Mouse (Mus musculus) forebrain, postnatal 0 days (tissue): ENCODE data around the gene Hip1r. TPM values are rescaled to one million over a fixed set of nuclear protein-coding genes. Genes with fewer than 3 reads are reported as not detected.
"Not testable (repeated sequence)": the region's sequence is repeated elsewhere in the genome, so short reads cannot be mapped to it uniquely, and the experiment has no call there.

ENCODE experiments used
- ATAC-seq: fragments of 200-750 bp; cut with Nextera tagmentation; 2 replicates; pipeline ENCODE4 v1.8.0; 2017; ENCODE audit warnings: mild to moderate bottlenecking, moderate library complexity
- DNase-seq: peaks from one replicate; pipeline ENCODE4 v3.0.0-alpha.2; 2015
- H3K27ac ChIP-seq: fragments of 300-500 bp; sonication (generic); 2 replicates; pipeline ENCODE4 v1.5.1; 2014; ENCODE audit warnings: low read depth, mild to moderate bottlenecking, antibody characterized with exemption, low read length, moderate library complexity, mixed read lengths
- H3K27me3 ChIP-seq: fragments of 300-500 bp; sonication (generic); 2 replicates; pipeline ENCODE4 v1.6.1; 2014; ENCODE audit warnings: mild to moderate bottlenecking, low read length, mixed read lengths; ENCODE audit not compliant: insufficient read depth
- H3K36me3 ChIP-seq: fragments of 300-500 bp; sonication (generic); 2 replicates; pipeline ENCODE4 v1.6.1; 2014; ENCODE audit warnings: mild to moderate bottlenecking, moderate library complexity; ENCODE audit not compliant: insufficient read depth
- H3K4me1 ChIP-seq: fragments of 300-500 bp; sonication (generic); 2 replicates; pipeline ENCODE4 v1.6.1; 2014; ENCODE audit warnings: antibody characterized with exemption; ENCODE audit not compliant: insufficient read depth
- H3K4me2 ChIP-seq: fragments of 300-500 bp; sonication (generic); 2 replicates; pipeline ENCODE4 v1.6.1; 2014; ENCODE audit warnings: low read depth, mild to moderate bottlenecking, moderate library complexity
- H3K4me3 ChIP-seq: fragments of 300-500 bp; sonication (generic); 2 replicates; pipeline ENCODE4 v1.5.1; 2014; ENCODE audit warnings: low read depth, low read length, mixed read lengths
- H3K9ac ChIP-seq: fragments of 300-500 bp; sonication (generic); 2 replicates; pipeline ENCODE4 v1.6.1; 2014; ENCODE audit warnings: mild to moderate bottlenecking
- H3K9me3 ChIP-seq: fragments of 300-500 bp; sonication (generic); 2 replicates; pipeline ENCODE4 v1.6.1; 2016; ENCODE audit warnings: low read length
- CTCF ChIP-seq: sonication (generic); IDR thresholded peaks from 2 replicates; pipeline ENCODE4 v1.5.1; 2016; ENCODE audit warnings: antibody characterized with exemption, control low read depth, low read depth
- WGBS: fragments of 180-500 bp; shearing (Covaris S2); extraction: QIAGEN DNeasy Blood & Tissue Kit; methylation state at CpG from one replicate; pipeline ENCODE4 v1.1.7; 2014; 5-methylcytosine and 5-hydroxymethylcytosine counted together
- polyA plus RNA-seq: library from polyadenylated mRNA; unstranded; fragments of >200 nt; fragmentation: Nextera tagmentation; extraction: Ambion mirVana; gene quantifications from 2 replicates; pipeline ENCODE4 v1.2.1, GENCODE M21; 2015
- total RNA-seq: library from RNA; depleted of rRNA; stranded (reverse); fragments of >200 nt; gene quantifications from 2 replicates; pipeline ENCODE4 v1.2.3, GENCODE M21; 2014

The Hip1r gene
- total and polyA plus RNA-seq, 2 experiments from 2014 or later: 29.8 to 52.2 TPM

DNA sequence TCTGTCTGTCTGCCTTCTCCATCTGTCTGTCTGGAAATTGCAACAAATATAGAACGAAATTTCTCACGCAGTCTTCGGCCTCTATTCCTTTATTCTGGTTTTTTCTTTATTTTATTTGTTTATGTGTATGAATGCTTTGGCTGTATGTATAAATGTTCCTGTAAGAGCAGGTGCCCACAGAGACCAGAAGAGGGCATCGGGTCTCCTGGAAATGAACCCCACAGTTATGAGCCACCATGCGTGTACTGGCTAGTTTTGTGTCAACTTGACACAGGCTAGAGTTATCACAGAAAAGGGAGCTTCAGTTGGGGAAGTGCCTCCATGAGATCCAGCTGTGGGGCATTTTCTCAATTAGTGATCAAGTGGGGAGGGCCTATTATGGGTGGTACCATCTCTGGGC is 70.6 kb downstream of the Hip1r start:
- Histone ChIP-seq H3K4me3 (no peak overlapping the region), H3K36me3 (no peaks in the 10 kb centered on the region), H3K4me2 (no peak overlapping the region), H3K4me1 (peaks cover 9% of the 10 kb centered on the region; the same call in 1 of the 2 replicates), H3K9me3 (no peaks in the 10 kb centered on the region), H3K27me3 (no peaks in the 10 kb centered on the region), H3K9ac (no peak overlapping the region), H3K27ac (peak overlapping the region; percentile 85)
- DNase-seq (no peak), ATAC-seq (peak; percentile 33; the same call in 1 of the 2 replicates)
- peak; percentile 43 for TF ChIP-seq CTCF
- 37% methylated on average over 5 of the region's 5 CpGs for WGBS

DNA sequence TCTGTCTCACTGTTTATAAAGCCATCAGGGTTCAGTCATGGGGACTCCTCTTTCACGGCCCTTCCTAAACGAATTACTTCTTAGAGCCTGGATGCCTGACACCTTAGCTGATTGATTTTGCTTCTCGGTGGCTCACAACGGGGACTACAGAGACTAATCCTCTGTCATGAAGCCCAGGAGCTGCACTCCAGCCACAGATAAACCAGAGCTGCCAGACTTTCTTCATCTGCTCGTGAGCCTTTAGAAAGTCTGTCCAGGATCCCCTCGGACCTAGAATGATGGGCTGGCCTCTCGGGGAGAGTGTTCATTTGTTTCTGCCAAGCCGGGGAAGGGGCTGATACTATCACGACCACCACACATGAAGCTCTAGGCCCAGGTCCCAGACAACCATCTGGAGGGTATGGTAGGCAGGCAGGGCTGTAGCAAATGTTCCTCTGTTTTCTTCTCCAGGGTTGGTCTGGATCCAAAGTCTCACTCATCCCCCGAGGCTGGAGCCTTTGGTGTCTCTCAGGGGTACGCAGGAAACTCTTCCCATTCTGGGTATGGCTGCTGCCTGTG is 72.1 kb downstream of the Hip1r start:
- no peaks in the 10 kb centered on the region for H3K27me3 ChIP-seq
- no peak overlapping the region for H3K9ac ChIP-seq
- H3K4me3 ChIP-seq: no peak overlapping the region
- no peaks in the 10 kb centered on the region for H3K36me3 ChIP-seq
- peak; percentile 16; the same call in 1 of the 2 replicates for ATAC-seq
- H3K4me1 ChIP-seq: peaks cover 9% of the 10 kb centered on the region; the same call in 1 of the 2 replicates
- no peak for TF ChIP-seq CTCF
- no peak overlapping the region for H3K4me2 ChIP-seq
- 21% methylated on average over 11 of the region's 11 CpGs for WGBS
- H3K9me3 ChIP-seq: no peaks in the 10 kb centered on the region
- H3K27ac ChIP-seq: peak overlapping the region; percentile 75
- DNase-seq: peak; percentile 68

DNA sequence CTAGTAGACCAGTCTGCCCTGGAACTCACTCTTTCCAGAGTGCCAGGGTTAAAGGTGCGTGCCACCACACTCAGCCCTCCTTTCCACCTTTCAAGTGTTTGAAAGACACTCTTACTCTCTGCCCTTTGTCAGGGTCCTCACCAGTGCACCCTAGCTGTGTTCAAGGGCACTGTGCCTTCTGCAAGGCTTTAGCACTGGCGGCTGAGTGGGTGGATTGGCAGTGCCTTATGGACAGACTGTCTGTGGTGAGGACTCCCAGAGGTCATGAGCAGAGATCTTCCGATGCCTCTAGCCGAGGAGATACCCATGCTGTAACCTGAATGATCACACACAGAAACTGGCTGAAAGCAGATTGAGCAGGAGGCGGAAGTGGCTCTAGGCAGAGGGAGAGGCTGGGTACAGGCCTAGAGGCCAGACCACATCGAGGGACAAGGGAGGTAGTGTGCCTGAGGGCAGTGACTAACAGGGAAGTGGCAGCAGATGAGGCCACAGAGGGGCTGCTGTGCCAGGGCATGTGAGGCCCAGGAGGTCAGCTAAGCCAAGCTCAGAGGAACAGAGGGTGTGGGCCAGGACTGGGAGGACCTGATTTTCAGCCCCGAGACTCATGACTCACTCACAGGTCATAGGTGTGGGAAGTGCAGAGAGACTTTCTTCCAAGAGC is 73.4 kb downstream of the Hip1r start:
- no peaks in the 10 kb centered on the region for H3K36me3 ChIP-seq
- no peaks in the 10 kb centered on the region for H3K9me3 ChIP-seq
- peaks cover 9% of the 10 kb centered on the region; the same call in 1 of the 2 replicates for H3K4me1 ChIP-seq
- ATAC-seq (no peak), DNase-seq (no peak)
- H3K9ac ChIP-seq: no peak overlapping the region
- H3K27ac ChIP-seq: no peak overlapping the region
- no peak for TF ChIP-seq CTCF
- H3K4me3 ChIP-seq: no peak overlapping the region
- no peak overlapping the region for H3K4me2 ChIP-seq
- 81% methylated on average over 7 of the region's 7 CpGs for WGBS
- H3K27me3 ChIP-seq: no peaks in the 10 kb centered on the region

DNA sequence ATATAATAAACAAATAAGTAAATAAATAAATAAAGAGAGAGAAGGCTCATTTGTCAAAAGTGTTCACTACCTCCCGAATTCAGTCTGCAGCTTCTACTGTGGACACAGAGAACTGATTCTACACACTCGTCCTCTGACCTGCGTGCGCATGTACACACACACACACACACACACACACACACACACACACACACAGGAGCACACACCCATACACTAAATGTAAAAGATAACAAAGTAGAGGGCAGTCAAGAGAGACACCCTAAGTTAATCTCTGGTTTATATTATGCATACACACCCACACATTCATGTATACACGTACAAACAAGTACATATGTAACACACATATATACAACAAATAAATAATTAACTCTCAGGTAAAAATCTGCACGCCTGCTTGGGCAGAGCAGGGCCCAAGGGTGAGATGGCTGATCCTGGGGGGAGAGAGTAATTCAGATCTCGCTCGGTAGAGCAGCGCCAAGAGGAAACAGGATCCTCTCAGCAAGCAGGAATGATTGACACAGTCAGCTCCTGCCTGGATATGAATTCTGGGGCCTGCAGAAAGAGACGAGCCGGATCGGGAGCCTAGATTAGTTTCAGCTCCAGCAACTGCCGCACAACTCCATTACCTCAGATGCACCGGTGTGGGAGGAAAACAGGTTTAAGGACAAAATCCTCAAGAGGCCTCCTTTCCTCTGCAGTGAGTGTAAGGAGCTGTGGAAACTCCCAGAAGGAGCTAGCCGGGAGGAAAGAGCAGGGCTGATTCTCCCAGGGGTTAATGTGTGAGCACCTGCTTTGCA is 76.0 kb downstream of the Hip1r start:
- no peak overlapping the region for H3K9ac ChIP-seq
- H3K36me3 ChIP-seq: no peaks in the 10 kb centered on the region
- TF ChIP-seq CTCF: no peak
- ATAC-seq (no peak), DNase-seq (no peak)
- 0 out of 2 replicates have a peak overlapping the region, but pooled peaks have one; percentile 22 for H3K27ac ChIP-seq
- H3K4me1 ChIP-seq: peaks cover 6% of the 10 kb centered on the region; the same call in 1 of the 2 replicates
- no peaks in the 10 kb centered on the region for H3K9me3 ChIP-seq
- no peak overlapping the region for H3K4me3 ChIP-seq
- WGBS: 68% methylated on average over 15 of the region's 15 CpGs
- no peaks in the 10 kb centered on the region for H3K27me3 ChIP-seq
- H3K4me2 ChIP-seq: no peak overlapping the region

DNA sequence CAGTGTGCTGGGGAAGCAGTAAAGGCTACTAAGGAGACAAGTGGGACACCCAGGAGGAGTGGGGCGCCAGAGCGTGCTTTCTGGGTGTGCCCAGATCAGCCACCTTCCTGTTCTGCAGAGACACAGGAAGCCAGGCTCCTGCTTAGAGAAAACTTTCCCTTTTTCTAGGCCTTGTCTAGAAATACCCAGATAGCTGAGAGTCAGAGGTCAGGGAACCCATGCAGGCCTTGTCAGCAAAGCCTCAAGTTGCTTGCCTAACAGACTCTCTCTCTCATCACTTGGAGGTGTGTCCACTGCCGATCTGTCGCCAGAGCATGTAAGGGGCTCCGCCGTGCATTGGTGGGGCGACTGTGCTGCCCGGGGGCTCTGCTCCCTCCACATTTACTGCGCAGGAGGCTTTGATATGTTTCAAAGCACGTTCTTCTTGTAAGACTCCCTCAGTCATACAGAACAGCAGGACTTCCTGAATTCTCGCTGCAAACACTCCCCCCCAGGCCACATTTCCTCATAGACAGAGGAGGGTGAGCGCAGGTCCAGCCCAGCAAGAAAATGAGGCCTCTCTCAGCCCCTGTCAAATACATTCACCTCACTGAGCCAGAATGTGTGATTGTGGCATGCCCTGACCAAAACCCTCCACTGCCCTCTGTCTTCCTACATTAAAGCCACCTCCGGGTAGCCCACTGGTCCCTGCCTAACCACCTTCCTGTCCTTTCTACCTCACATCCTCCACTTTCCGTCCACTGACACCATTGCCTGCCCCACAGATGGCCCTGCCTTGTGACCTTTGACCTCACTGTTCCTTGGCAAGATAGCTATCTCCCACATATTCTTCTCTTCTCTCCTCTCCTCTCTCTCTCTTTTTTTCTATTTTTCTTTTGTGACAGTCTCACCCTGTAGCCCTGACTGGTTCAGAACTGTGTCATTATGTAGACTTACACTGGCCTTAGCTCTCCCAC is 76.9 kb downstream of the Hip1r start:
- Histone ChIP-seq H3K4me1 (peaks cover 2% of the 10 kb centered on the region; the same call in 1 of the 2 replicates), H3K4me2 (no peak overlapping the region), H3K9me3 (no peaks in the 10 kb centered on the region), H3K27me3 (no peaks in the 10 kb centered on the region), H3K27ac (0 out of 2 replicates have a peak overlapping the region, but pooled peaks have one; percentile 22), H3K4me3 (no peak overlapping the region), H3K36me3 (no peaks in the 10 kb centered on the region), H3K9ac (no peak overlapping the region)
- DNase-seq: no peak
- WGBS: 70% methylated on average over 14 of the region's 14 CpGs
- TF ChIP-seq CTCF: no peak
- ATAC-seq: no peak

DNA sequence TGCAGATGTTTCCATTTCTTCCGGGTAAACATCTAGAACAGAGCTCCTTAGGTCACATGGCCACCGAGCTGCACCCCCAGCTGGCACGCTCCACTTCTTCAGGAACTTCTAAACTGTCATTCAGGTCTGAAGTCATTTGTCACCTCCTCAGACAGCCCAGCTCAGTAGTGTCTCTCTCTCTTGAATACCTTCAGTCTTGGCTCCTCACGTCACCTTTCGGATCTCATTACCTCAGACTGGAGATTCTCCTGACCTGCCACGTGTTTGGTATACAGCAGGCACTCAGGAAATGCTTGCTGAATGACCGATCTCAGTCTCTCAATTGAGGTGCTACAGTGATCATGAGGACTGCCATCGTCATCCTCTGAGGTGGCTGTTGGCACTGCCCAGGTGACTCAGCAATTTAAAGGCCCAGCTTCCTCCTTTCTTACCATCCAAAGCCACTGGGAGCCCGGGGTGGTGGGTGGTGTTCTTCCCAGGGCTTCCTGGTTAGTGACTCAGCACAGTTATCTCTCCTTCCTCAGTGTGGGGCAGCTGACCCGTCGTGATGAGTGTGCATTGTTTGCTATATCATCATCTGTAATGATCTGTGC is 78.6 kb downstream of the Hip1r start:
- Histone ChIP-seq H3K9me3 (no peaks in the 10 kb centered on the region), H3K4me3 (no peak overlapping the region), H3K27me3 (no peaks in the 10 kb centered on the region), H3K4me1 (no peaks in the 10 kb centered on the region), H3K4me2 (no peak overlapping the region), H3K36me3 (no peaks in the 10 kb centered on the region), H3K27ac (no peak overlapping the region), H3K9ac (no peak overlapping the region)
- ATAC-seq (no peak), DNase-seq (no peak)
- no peak for TF ChIP-seq CTCF
- 86% methylated on average over 11 of the region's 11 CpGs for WGBS

DNA sequence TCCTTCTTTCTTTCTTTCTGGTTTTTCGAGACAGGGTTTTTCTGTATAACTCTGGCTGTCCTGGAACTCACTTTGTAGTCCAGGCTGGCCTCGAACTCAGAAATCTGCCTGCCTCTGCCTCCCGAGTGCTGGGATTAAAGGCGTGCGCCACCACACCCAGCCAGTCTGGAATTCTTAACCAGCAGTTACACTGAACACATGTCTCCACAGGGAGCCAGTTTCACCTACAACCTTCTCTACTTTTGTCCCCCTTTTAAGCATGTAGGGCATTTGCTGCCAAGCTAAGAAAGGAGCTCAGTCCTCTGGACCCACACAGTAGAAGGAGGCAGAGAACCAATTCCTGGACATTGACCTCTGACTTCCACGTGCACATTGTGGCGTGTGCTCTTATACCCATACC is 79.2 kb downstream of the Hip1r start:
- 86% methylated on average over 7 of the region's 7 CpGs for WGBS
- not testable (repeated sequence) for H3K4me1 ChIP-seq, ATAC-seq, H3K9ac ChIP-seq, H3K27ac ChIP-seq, H3K9me3 ChIP-seq, H3K4me3 ChIP-seq, H3K27me3 ChIP-seq, H3K36me3 ChIP-seq, H3K4me2 ChIP-seq, DNase-seq
